Mouse (Mus musculus) olfactory bulb, adult 2 months (tissue): ENCODE data around the gene Alcam. TPM values are rescaled to one million over a fixed set of nuclear protein-coding genes. Genes with fewer than 3 reads are reported as not detected.

ENCODE experiments used
- H3K27ac ChIP-seq: fragments of 200-500 bp; 2 replicates; pipeline ENCODE4 v1.5.1; 2012; ENCODE audit warnings: low read depth, low read length; ENCODE audit not compliant: insufficient read depth
- H3K4me1 ChIP-seq: fragments of 200-500 bp; 2 replicates; pipeline ENCODE4 v1.6.1; 2012; ENCODE audit warnings: low read length; ENCODE audit not compliant: control insufficient read depth, insufficient read depth
- H3K4me3 ChIP-seq: fragments of 200-500 bp; 2 replicates; pipeline ENCODE4 v1.5.1; 2012; ENCODE audit warnings: mild to moderate bottlenecking, low read depth, low read length, moderate library complexity; ENCODE audit not compliant: insufficient read depth
- CTCF ChIP-seq: fragments of 200-500 bp; IDR thresholded peaks from 2 replicates; pipeline ENCODE4 v1.5.1; 2012; ENCODE audit warnings: low read depth, mild to moderate bottlenecking, low read length, moderate library complexity; ENCODE audit not compliant: insufficient read depth
- POLR2A ChIP-seq: fragments of 200-500 bp; IDR thresholded peaks from 2 replicates; pipeline ENCODE4 v1.6.1; 2012; ENCODE audit warnings: mild to moderate bottlenecking, low read depth, low read length, moderate library complexity; ENCODE audit not compliant: insufficient read depth
- WGBS: fragments of 180-500 bp; shearing (Covaris S2); methylation state at CpG from one replicate; pipeline ENCODE4 v1.1.7; 2018; 5-methylcytosine and 5-hydroxymethylcytosine counted together
- polyA plus RNA-seq: library from polyadenylated mRNA; stranded (reverse); fragments of >200 nt; gene quantifications from 2 replicates; pipeline ENCODE4 v1.2.4, GENCODE M21; 2012; ENCODE audit warnings: low replicate concordance; ENCODE audit not compliant: missing spikeins, insufficient read depth, insufficient read length

Gene Alcam
- polyA plus RNA-seq, 1 experiment: not detected

DNA sequence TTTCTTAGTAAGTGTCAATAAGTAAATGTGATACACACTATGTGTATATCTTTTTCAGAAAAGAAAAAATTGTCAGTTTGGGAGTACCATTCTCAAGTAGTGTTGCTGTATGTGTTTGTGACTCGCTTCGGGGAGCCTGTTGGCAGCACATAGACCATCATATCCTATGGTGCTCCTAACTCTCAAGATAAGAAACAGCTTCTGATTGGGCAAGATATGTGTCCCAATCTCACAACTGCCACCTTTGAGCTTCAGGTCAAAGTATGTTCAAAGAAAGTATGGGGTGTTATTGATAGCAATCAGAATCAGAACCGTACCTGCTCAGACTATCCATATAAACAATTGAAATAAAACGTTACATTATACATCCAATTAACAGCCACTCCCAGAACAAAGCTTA, 202.9 kb downstream of the Alcam start:
- H3K4me3 ChIP-seq: no peak overlapping the region
- no peak overlapping the region for H3K27ac ChIP-seq
- no peaks in the 10 kb centered on the region for H3K4me1 ChIP-seq
- 83% methylated on average over 4 of the region's 4 CpGs for WGBS
- no peak for TF ChIP-seq POLR2A
- TF ChIP-seq CTCF: no peak

DNA sequence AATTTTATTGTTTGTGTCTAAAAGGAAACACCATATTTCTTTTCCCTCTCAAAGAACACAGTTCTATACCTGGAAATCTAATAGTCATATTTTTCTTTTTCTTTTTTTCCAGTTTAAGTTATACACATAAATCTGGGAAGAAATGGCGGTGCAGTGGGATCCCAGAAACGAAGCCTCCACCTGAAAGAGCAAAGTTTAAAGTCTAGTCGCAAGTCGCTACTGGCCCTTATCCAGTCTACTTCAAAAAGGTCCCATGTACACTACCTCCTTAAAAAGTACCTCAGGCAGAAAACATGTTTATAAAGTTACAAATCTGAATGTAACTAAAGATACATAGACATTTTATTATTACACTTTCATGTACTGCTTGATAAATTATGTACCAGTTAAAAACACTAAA, 203.7 kb downstream of the Alcam start:
- TF ChIP-seq POLR2A: no peak
- TF ChIP-seq CTCF: no peak
- H3K4me3 ChIP-seq: no peak overlapping the region
- 93% methylated on average over 4 of the region's 4 CpGs for WGBS
- no peak overlapping the region for H3K27ac ChIP-seq
- no peaks in the 10 kb centered on the region for H3K4me1 ChIP-seq

- no peak overlapping the region for H3K4me3 ChIP-seq
- H3K27ac ChIP-seq: no peak overlapping the region
- TF ChIP-seq CTCF (no peak), POLR2A (no peak)
- WGBS: 88% methylated on average over 4 of the region's 4 CpGs
- no peaks in the 10 kb centered on the region for H3K4me1 ChIP-seq
Measured at GRCm38 (mm10) chr16:52243421-52243973, 210.4 kb downstream of the Alcam start.

- WGBS: 100% methylated on average over 2 of the region's 2 CpGs
- TF ChIP-seq POLR2A (no peak), CTCF (no peak)
Measured at GRCm38 (mm10) chr16:52242144-52242543, 211.7 kb downstream of the Alcam start.

DNA sequence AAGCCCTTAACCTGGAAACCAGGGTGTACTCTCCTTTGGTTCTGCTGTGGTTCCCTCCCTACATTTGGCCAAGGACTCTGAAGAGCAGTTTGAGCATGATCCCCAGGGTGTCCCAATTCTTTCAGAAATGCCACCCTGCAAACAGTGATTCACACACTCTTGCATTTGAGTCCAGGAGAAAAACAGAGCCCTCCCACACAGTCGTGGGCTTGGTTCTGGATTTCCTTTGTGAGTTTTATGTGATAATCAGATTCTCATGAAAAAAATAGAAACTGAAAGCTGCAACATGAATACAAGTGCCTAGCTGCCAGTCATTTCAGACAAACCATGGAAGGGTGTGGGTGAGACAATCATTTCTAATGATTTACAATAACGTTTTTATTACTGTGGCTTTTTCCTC, 223.9 kb downstream of the Alcam start:
- Histone ChIP-seq H3K4me3 (no peak overlapping the region), H3K4me1 (0 out of 2 replicates have a peak, but pooled peaks cover 3% of the 10 kb centered on the region), H3K27ac (no peak overlapping the region)
- 47% methylated on average over 2 of the region's 2 CpGs for WGBS
- TF ChIP-seq CTCF (no peak), POLR2A (no peak)

More at GRCm38 (mm10) chr16:52242144-52242543, 211.7 kb downstream of the Alcam start:
- no peak overlapping the region for H3K4me3 ChIP-seq
- H3K27ac ChIP-seq: no peak overlapping the region
- no peaks in the 10 kb centered on the region for H3K4me1 ChIP-seq

GRCm38 (mm10) chr16:52229446-52229845, 224.4 kb downstream of the Alcam start:
- Histone ChIP-seq H3K4me3 (no peak overlapping the region), H3K27ac (no peak overlapping the region), H3K4me1 (0 out of 2 replicates have a peak, but pooled peaks cover 3% of the 10 kb centered on the region)
- WGBS: 81% methylated on average over 7 of the region's 7 CpGs
- TF ChIP-seq CTCF (no peak), POLR2A (no peak)

DNA sequence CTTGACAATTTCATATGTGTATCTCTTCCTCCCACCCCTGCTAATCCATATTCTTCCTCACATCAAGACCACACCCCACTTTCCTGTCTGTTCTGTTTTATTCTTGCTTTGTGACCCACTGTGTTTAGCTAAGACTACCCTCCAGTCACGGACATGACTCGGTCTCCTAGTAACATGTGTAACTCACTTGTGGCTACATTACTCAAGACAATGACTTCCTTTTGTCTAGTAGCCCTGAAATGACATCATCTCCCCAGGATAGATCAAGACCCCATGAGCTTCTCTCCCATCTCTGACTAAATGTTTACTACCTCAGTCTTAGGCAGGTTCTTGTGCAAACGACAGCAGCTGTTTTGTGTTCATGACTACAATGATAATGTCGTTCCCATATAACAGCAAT, 231.0 kb downstream of the Alcam start:
- TF ChIP-seq POLR2A (no peak), CTCF (no peak)
- Histone ChIP-seq H3K4me1 (no peaks in the 10 kb centered on the region), H3K27ac (no peak overlapping the region), H3K4me3 (no peak overlapping the region)
- WGBS: 91% methylated on average over 4 of the region's 4 CpGs

- TF ChIP-seq CTCF (no peak), POLR2A (no peak)
Measured at GRCm38 (mm10) chr16:52219069-52219468, 234.8 kb downstream of the Alcam start.

DNA sequence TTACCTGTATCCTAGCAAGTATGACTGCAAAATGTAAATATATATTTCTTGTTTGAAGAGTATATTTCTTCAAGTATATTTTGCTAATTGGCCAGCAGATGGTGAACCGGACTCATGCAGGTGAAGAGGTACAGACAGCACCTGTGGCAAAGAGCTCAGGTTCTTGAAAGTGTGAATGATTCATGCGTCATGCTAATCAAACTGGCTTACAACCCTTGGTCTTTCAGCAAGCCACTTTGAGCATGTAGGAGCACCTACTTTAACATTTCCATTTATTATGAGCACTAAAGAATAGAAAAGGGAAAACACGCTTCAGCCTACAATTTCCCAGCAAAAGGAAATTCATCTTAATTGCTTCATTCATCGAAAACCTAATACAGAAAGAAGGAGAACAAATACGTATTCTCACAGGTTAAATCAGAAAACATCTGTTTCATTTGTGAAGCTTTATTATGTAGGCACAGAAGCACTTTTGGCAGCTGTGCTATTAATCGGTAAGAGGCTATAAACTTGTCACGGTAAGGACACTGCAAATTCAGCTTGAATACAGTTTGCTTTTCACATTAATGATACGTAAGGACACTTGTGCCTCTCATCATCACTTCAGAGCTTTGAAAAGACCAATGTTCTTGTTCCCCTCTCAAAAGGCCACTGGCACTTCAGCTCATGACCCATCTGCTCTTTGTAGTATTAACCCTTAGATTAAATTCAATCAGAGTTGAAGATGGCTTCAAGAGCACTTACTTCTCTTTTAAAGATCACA, 242.8 kb downstream of the Alcam start:
- TF ChIP-seq CTCF: no peak
- no peak for TF ChIP-seq POLR2A
- 77% methylated on average over 8 of the region's 8 CpGs for WGBS
- H3K4me3 ChIP-seq: no peak overlapping the region
- no peaks in the 10 kb centered on the region for H3K4me1 ChIP-seq
- H3K27ac ChIP-seq: no peak overlapping the region

More at GRCm38 (mm10) chr16:52219069-52219468, 234.8 kb downstream of the Alcam start:
- 27% methylated on average over 2 of the region's 2 CpGs for WGBS
- no peak overlapping the region for H3K4me3 ChIP-seq
- no peaks in the 10 kb centered on the region for H3K4me1 ChIP-seq
- H3K27ac ChIP-seq: no peak overlapping the region

DNA sequence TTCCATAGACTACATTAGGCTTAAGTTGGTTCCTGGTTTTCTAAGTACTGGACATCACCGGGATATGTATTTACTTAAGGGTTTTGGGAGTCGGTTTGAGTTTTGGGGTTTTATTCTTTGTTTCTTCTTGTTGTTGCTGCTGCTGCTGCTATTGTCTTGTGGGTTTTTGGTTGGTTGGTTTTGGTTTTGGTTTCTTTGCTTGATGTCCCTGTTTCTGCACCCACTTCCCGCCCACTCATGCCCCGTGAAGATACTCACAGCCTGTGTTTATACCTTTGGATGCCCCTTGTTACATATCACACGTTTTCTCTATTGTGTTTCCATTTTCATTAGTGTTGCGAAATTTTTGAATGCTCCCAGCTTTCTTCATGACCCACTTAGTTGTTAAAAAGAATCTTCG, 253.8 kb downstream of the Alcam start:
- no peak overlapping the region for H3K4me3 ChIP-seq
- TF ChIP-seq CTCF: no peak
- TF ChIP-seq POLR2A: no peak
- WGBS: 92% methylated on average over 7 of the region's 7 CpGs

More for the DNA sequence above, 253.8 kb downstream of the Alcam start:
- H3K27ac ChIP-seq: no peak overlapping the region
- H3K4me1 ChIP-seq: no peaks in the 10 kb centered on the region
